Comparison of ENCODE assay signal across 24 mouse cellular contexts in genomic region chr2:15087308-15087707, GRCm38 (mm10). TPM values are rescaled to one million over a fixed set of nuclear protein-coding genes. Genes with fewer than 3 reads are reported as not detected.
DNase-seq lines count a peak whose midpoint lies in the region; ATAC-seq and TF ChIP-seq lines count a peak whose summit lies in the region.
"Had no signal": no experiment of that assay in that cellular context is flagged by ENCODE, and none has a peak within 500 bp of the region (broad histone marks: within the 10 kb centered on the region; RNA-seq: fewer than 3 reads in every experiment).

No protein-coding gene starts in this region.

- H3K4me3 ChIP-seq in lung, embryonic 15.5 days: no peak overlapping the region
- H3K4me3 ChIP-seq in lung, postnatal 0 days (ENCODE audit: low read depth, low read length): no peak overlapping the region
- H3K4me3 ChIP-seq in midbrain, embryonic 11.5 days (ENCODE audit: low read depth, low read length): no peak overlapping the region
- no peak overlapping the region for H3K4me3 ChIP-seq in midbrain, embryonic 13.5 days (replicated peaks)
- H3K4me3 ChIP-seq: embryonic facial prominence, embryonic 10.5 days; embryonic facial prominence, embryonic 12.5 days; forebrain, embryonic 13.5 days; forebrain, embryonic 15.5 days had no signal

- TF ChIP-seq EP300 in lung, postnatal 0 days (IDR thresholded peaks at IDR 0.05): no peak

- H3K36me3 ChIP-seq in lung, embryonic 15.5 days: peaks cover 17% of the 10 kb centered on the region
- H3K36me3 ChIP-seq in lung, postnatal 0 days (ENCODE audit: insufficient read depth, low read length): no peaks in the 10 kb centered on the region
- peaks cover 2% of the 10 kb centered on the region; the same call in 1 of the 2 replicates for H3K36me3 ChIP-seq in midbrain, embryonic 11.5 days (ENCODE audit: control insufficient read depth, insufficient read depth, low read length)
- H3K36me3 ChIP-seq in midbrain, embryonic 13.5 days: peaks cover 16% of the 10 kb centered on the region

- H3K27ac ChIP-seq in lung, embryonic 15.5 days: no peak overlapping the region
- H3K27ac ChIP-seq in lung, postnatal 0 days (ENCODE audit: low read length): no peak overlapping the region
- no peak overlapping the region for H3K27ac ChIP-seq in midbrain, embryonic 11.5 days (ENCODE audit: low read depth, low read length)
- no peak overlapping the region for H3K27ac ChIP-seq in midbrain, embryonic 13.5 days
- H3K27ac ChIP-seq: embryonic facial prominence, embryonic 10.5 days; embryonic facial prominence, embryonic 12.5 days; forebrain, embryonic 13.5 days; forebrain, embryonic 15.5 days had no signal

- peak; percentile 42; the same call in 1 of the 2 replicates for ATAC-seq in lung, embryonic 15.5 days (ENCODE audit: borderline replicate concordance, extremely low read depth, low FRiP score, low TSS enrichment)
- peak; percentile 76 for ATAC-seq in lung, postnatal 0 days
- ATAC-seq in midbrain, embryonic 11.5 days (ENCODE audit: low FRiP score): no peak
- no peak for ATAC-seq in midbrain, embryonic 13.5 days
- ATAC-seq: activated CD4-positive, CD25-positive, alpha-beta regulatory T cell, adult 4 months; CD4-positive, CD25-positive, alpha-beta regulatory T cell, adult 4 months; forebrain, embryonic 13.5 days; forebrain, embryonic 15.5 days; Patski had no signal

- H3K9me3 ChIP-seq in lung, embryonic 15.5 days: no peaks in the 10 kb centered on the region
- H3K9me3 ChIP-seq in lung, postnatal 0 days (ENCODE audit: low read length): no peaks in the 10 kb centered on the region
- no peaks in the 10 kb centered on the region for H3K9me3 ChIP-seq in midbrain, embryonic 11.5 days (ENCODE audit: control insufficient read depth, low read length)
- no peaks in the 10 kb centered on the region for H3K9me3 ChIP-seq in midbrain, embryonic 13.5 days
- H3K9me3 ChIP-seq: embryonic facial prominence, embryonic 12.5 days; forebrain, embryonic 13.5 days; forebrain, embryonic 15.5 days; G1E had no signal

- no peak overlapping the region for H3K9ac ChIP-seq in lung, embryonic 15.5 days
- H3K9ac ChIP-seq in lung, postnatal 0 days (replicated peaks; ENCODE audit: low read depth): no peak overlapping the region
- no peak overlapping the region for H3K9ac ChIP-seq in midbrain, embryonic 11.5 days (ENCODE audit: low read length)
- H3K9ac ChIP-seq in midbrain, embryonic 13.5 days (replicated peaks): no peak overlapping the region
- H3K9ac ChIP-seq: embryonic facial prominence, embryonic 12.5 days; forebrain, embryonic 13.5 days; forebrain, embryonic 15.5 days had no signal

- DNase-seq in lung, postnatal 4 days: no peak
- DNase-seq in lung, postnatal 0 days (ENCODE audit: low spot score): no peak
- DNase-seq in lung, postnatal 14 days: no peak
- DNase-seq in midbrain, embryonic 11.5 days (ENCODE audit: low spot score, missing footprints): peak; percentile 72
- DNase-seq: adrenal gland, adult 8-10 months; adrenal gland, postnatal 14 days; adrenal gland, postnatal 36 days; B cell, adult 2 months; cerebellum, adult 11-12 months; cerebellum, adult 2 months; cerebellum, adult 9-10 months; cerebellum, postnatal 10 days; cerebellum, postnatal 25 days had no signal

- H3K4me2 ChIP-seq in lung, embryonic 15.5 days: no peak overlapping the region
- no peak overlapping the region for H3K4me2 ChIP-seq in lung, postnatal 0 days (replicated peaks; ENCODE audit: low read depth, low read length)
- no peak overlapping the region for H3K4me2 ChIP-seq in midbrain, embryonic 11.5 days
- H3K4me2 ChIP-seq in midbrain, embryonic 13.5 days (replicated peaks): no peak overlapping the region
- H3K4me2 ChIP-seq: embryonic facial prominence, embryonic 12.5 days; forebrain, embryonic 13.5 days; forebrain, embryonic 15.5 days had no signal

- no peaks in the 10 kb centered on the region for H3K27me3 ChIP-seq in lung, embryonic 15.5 days
- H3K27me3 ChIP-seq in lung, postnatal 0 days (replicated peaks; ENCODE audit: insufficient read depth, low read length): no peaks in the 10 kb centered on the region
- H3K27me3 ChIP-seq in midbrain, embryonic 11.5 days (ENCODE audit: control insufficient read depth, insufficient read depth, low read length): no peaks in the 10 kb centered on the region
- no peaks in the 10 kb centered on the region for H3K27me3 ChIP-seq in midbrain, embryonic 13.5 days
- H3K27me3 ChIP-seq: CH12.LX; embryonic facial prominence, embryonic 12.5 days; forebrain, embryonic 13.5 days; forebrain, embryonic 15.5 days; Patski had no signal

- TF ChIP-seq CTCF in lung, postnatal 0 days (IDR thresholded peaks at IDR 0.05): no peak

- no peaks in the 10 kb centered on the region for H3K4me1 ChIP-seq in lung, embryonic 15.5 days
- H3K4me1 ChIP-seq in lung, postnatal 0 days (ENCODE audit: insufficient read depth, low read depth, low read length): no peaks in the 10 kb centered on the region
- no peaks in the 10 kb centered on the region for H3K4me1 ChIP-seq in midbrain, embryonic 11.5 days (ENCODE audit: control insufficient read depth, insufficient read depth, low read length)
- H3K4me1 ChIP-seq in midbrain, embryonic 13.5 days (replicated peaks): no peaks in the 10 kb centered on the region
- H3K4me1 ChIP-seq: embryonic facial prominence, embryonic 10.5 days; embryonic facial prominence, embryonic 12.5 days; forebrain, embryonic 13.5 days; forebrain, embryonic 15.5 days had no signal

- 65% methylated on average over 1 of the region's 1 CpGs for WGBS in lung, embryonic 15.5 days
- WGBS in lung, postnatal 0 days: 51% methylated on average over 1 of the region's 1 CpGs
- 87% methylated on average over 1 of the region's 1 CpGs for WGBS in midbrain, embryonic 11.5 days
- 85% methylated on average over 1 of the region's 1 CpGs for WGBS in midbrain, embryonic 13.5 days

RNA-seq across cellular contexts. Expression of gene Nsun6, which starts 32.4 kb away (rescaled TPM):
- 12.2 and 15.0 TPM in 2 replicates for polyA plus RNA-seq in lung, embryonic 15.5 days (2015; fragmentation: Nextera tagmentation; extraction: Ambion mirVana)
- polyA plus RNA-seq in lung, postnatal 0 days (2015; fragmentation: Nextera tagmentation; extraction: Ambion mirVana): 9.8 and 11.5 TPM in 2 replicates
- polyA plus RNA-seq in midbrain, embryonic 11.5 days (2014; fragmentation: Nextera tagmentation; extraction: Ambion mirVana): 11.4 and 12.2 TPM in 2 replicates
- 14.1 and 16.1 TPM in 2 replicates for polyA plus RNA-seq in midbrain, embryonic 13.5 days (2015; fragmentation: Nextera tagmentation; extraction: Ambion mirVana)

RNA-seq across cellular contexts. Expression of gene Arl5b, which starts 38.1 kb away (rescaled TPM):
- 33.3 and 33.5 TPM in 2 replicates for polyA plus RNA-seq in lung, embryonic 15.5 days (2015; fragmentation: Nextera tagmentation; extraction: Ambion mirVana)
- polyA plus RNA-seq in lung, postnatal 0 days (2015; fragmentation: Nextera tagmentation; extraction: Ambion mirVana): 24.0 and 26.6 TPM in 2 replicates
- 61.7 and 67.2 TPM in 2 replicates for polyA plus RNA-seq in midbrain, embryonic 11.5 days (2014; fragmentation: Nextera tagmentation; extraction: Ambion mirVana)
- polyA plus RNA-seq in midbrain, embryonic 13.5 days (2015; fragmentation: Nextera tagmentation; extraction: Ambion mirVana): 42.1 and 48.5 TPM in 2 replicates

Comparison
In these comparisons a context has a peak if more than half of its experiments do, and no peak if none do; other contexts are left out.
1. ATAC-seq: peak in lung, embryonic 15.5 days (single experiment) and lung, postnatal 0 days (single experiment); none in midbrain, embryonic 11.5 days (single experiment) and midbrain, embryonic 13.5 days (single experiment).